ENCODE assay signal across 8 mouse cellular contexts in genomic region chr6:83134951-83135513, GRCm38 (mm10). TPM values are rescaled to one million over a fixed set of nuclear protein-coding genes. Genes with fewer than 3 reads are reported as not detected.
DNase-seq lines count a peak whose midpoint lies in the region; ATAC-seq and TF ChIP-seq lines count a peak whose summit lies in the region.

TSS of gene Rtkn (plus strand) at chr6:83135463.

- peak within 1 kb of the TSS; percentile 61 for H3K4me3 ChIP-seq in lung, embryonic 14.5 days (ENCODE audit: low read depth, low read length)
- H3K4me3 ChIP-seq in embryonic fibroblast, embryonic 13.5 days (ENCODE audit: insufficient read depth, low read length) = peak within 1 kb of the TSS; percentile 56
- H3K4me3 ChIP-seq in hindbrain, embryonic 15.5 days = peak within 1 kb of the TSS; percentile 19
- H3K4me3 ChIP-seq in limb, embryonic 11.5 days (ENCODE audit: low read depth, low read length) = peak within 1 kb of the TSS; percentile 47
- peak within 1 kb of the TSS; percentile 54 for H3K4me3 ChIP-seq in stomach, embryonic 16.5 days (replicated peaks; ENCODE audit: low read length)

- peak within 1 kb of the TSS; percentile 93 for H3K9ac ChIP-seq in lung, embryonic 14.5 days
- peak within 1 kb of the TSS; percentile 31; the same call in 1 of the 2 replicates for H3K9ac ChIP-seq in hindbrain, embryonic 15.5 days
- H3K9ac ChIP-seq in limb, embryonic 11.5 days (ENCODE audit: low read length) = peak within 1 kb of the TSS; percentile 90
- H3K9ac ChIP-seq in stomach, embryonic 16.5 days (ENCODE audit: low read length) = peak within 1 kb of the TSS; percentile 85

- H3K27ac ChIP-seq in lung, embryonic 14.5 days (ENCODE audit: low read depth) = peak within 1 kb of the TSS; percentile 100
- peak within 1 kb of the TSS; percentile 98 for H3K27ac ChIP-seq in embryonic fibroblast, embryonic 13.5 days (ENCODE audit: insufficient read depth, low read length)
- peak within 1 kb of the TSS; percentile 89; the same call in 1 of the 2 replicates for H3K27ac ChIP-seq in hindbrain, embryonic 15.5 days (replicated peaks)
- H3K27ac ChIP-seq in limb, embryonic 11.5 days (replicated peaks; ENCODE audit: low read depth, low read length) = peak within 1 kb of the TSS; percentile 100
- peak within 1 kb of the TSS; percentile 99 for H3K27ac ChIP-seq in stomach, embryonic 16.5 days (ENCODE audit: low read length)

- H3K9me3 ChIP-seq in lung, embryonic 14.5 days (ENCODE audit: low read depth, low read length) = no peaks in the 10 kb centered on the region
- H3K9me3 ChIP-seq in hindbrain, embryonic 15.5 days = no peaks in the 10 kb centered on the region
- H3K9me3 ChIP-seq in limb, embryonic 11.5 days (ENCODE audit: control insufficient read depth, low read length) = no peaks in the 10 kb centered on the region
- no peaks in the 10 kb centered on the region for H3K9me3 ChIP-seq in stomach, embryonic 16.5 days (replicated peaks; ENCODE audit: control insufficient read depth, low read length)

- no peak for ATAC-seq in lung, embryonic 14.5 days (ENCODE audit: insufficient read depth)
- ATAC-seq in hindbrain, embryonic 15.5 days (ENCODE audit: low FRiP score, low read depth) = no peak
- no peak for ATAC-seq in limb, embryonic 11.5 days (ENCODE audit: insufficient number of reproducible peaks, low FRiP score, low TSS enrichment, low read depth)
- no peak for ATAC-seq in stomach, embryonic 16.5 days (ENCODE audit: insufficient read depth, low FRiP score)

- WGBS in lung, embryonic 14.5 days = 58% methylated on average over 7 of the region's 7 CpGs
- WGBS in hindbrain, embryonic 15.5 days = 64% methylated on average over 7 of the region's 7 CpGs
- 59% methylated on average over 7 of the region's 7 CpGs for WGBS in limb, embryonic 11.5 days
- WGBS in stomach, embryonic 16.5 days = 64% methylated on average over 7 of the region's 7 CpGs

- peak within 1 kb of the TSS; percentile 91 for H3K4me2 ChIP-seq in lung, embryonic 14.5 days
- peak within 1 kb of the TSS; percentile 52 for H3K4me2 ChIP-seq in hindbrain, embryonic 15.5 days
- H3K4me2 ChIP-seq in limb, embryonic 11.5 days (ENCODE audit: low read depth, severe bottlenecking) = peak within 1 kb of the TSS; percentile 69
- H3K4me2 ChIP-seq in stomach, embryonic 16.5 days (ENCODE audit: low read depth, low read length) = peak within 1 kb of the TSS; percentile 66

- DNase-seq in lung, embryonic 14.5 days = no peak
- no peak for DNase-seq in lung, postnatal 36 days
- peak; percentile 21 for DNase-seq in limb, embryonic 11.5 days (ENCODE audit: low spot score)
- DNase-seq in cerebellum, postnatal 14 days = no peak
- DNase-seq in urinary bladder, postnatal 4 days (ENCODE audit: low spot score in 2 of 2) = no peak

- TF ChIP-seq CTCF in lung, embryonic 14.5 days (IDR thresholded peaks at IDR 0.05; ENCODE audit: low read depth) = no peak
- TF ChIP-seq CTCF in embryonic fibroblast, embryonic 13.5 days (IDR thresholded peaks at IDR 0.05; ENCODE audit: borderline replicate concordance, insufficient read depth, low read length) = no peak

- peaks cover 23% of the 10 kb centered on the region for H3K4me1 ChIP-seq in lung, embryonic 14.5 days (ENCODE audit: insufficient read depth)
- peaks cover 6% of the 10 kb centered on the region; the same call in 1 of the 2 replicates for H3K4me1 ChIP-seq in embryonic fibroblast, embryonic 13.5 days (ENCODE audit: control insufficient read depth, insufficient read depth, low read length)
- peaks cover 32% of the 10 kb centered on the region for H3K4me1 ChIP-seq in hindbrain, embryonic 15.5 days (replicated peaks)
- H3K4me1 ChIP-seq in limb, embryonic 11.5 days (ENCODE audit: control insufficient read depth, insufficient read depth, low read length) = peaks cover 21% of the 10 kb centered on the region
- H3K4me1 ChIP-seq in stomach, embryonic 16.5 days (ENCODE audit: control insufficient read depth, insufficient read depth, low read length) = peaks cover 35% of the 10 kb centered on the region

- no peaks in the 10 kb centered on the region for H3K27me3 ChIP-seq in lung, embryonic 14.5 days (ENCODE audit: insufficient read depth, low read length)
- H3K27me3 ChIP-seq in hindbrain, embryonic 15.5 days = peaks cover 19% of the 10 kb centered on the region
- H3K27me3 ChIP-seq in limb, embryonic 11.5 days (ENCODE audit: control insufficient read depth, insufficient read depth, low read length) = no peaks in the 10 kb centered on the region
- H3K27me3 ChIP-seq in stomach, embryonic 16.5 days (ENCODE audit: control insufficient read depth, insufficient read depth, low read length) = no peaks in the 10 kb centered on the region

- peaks cover 3% of the 10 kb centered on the region; the same call in 1 of the 2 replicates for H3K36me3 ChIP-seq in lung, embryonic 14.5 days (ENCODE audit: insufficient read depth)
- H3K36me3 ChIP-seq in hindbrain, embryonic 15.5 days = no peaks in the 10 kb centered on the region
- H3K36me3 ChIP-seq in limb, embryonic 11.5 days (ENCODE audit: control insufficient read depth, insufficient read depth, low read length) = no peaks in the 10 kb centered on the region
- no peaks in the 10 kb centered on the region for H3K36me3 ChIP-seq in stomach, embryonic 16.5 days (ENCODE audit: control insufficient read depth, insufficient read depth, low read length)

- TF ChIP-seq POLR2A in embryonic fibroblast, embryonic 13.5 days (IDR thresholded peaks at IDR 0.05; ENCODE audit: low read depth, low read length) = 0 out of 2 replicates have a peak, but pooled peaks have one; percentile 2

RNA-seq across cellular contexts. Expression of gene Rtkn, which starts in this region (rescaled TPM):
- 22.7 and 26.7 TPM in 2 replicates for polyA plus RNA-seq in lung, embryonic 14.5 days (2014; fragmentation: Nextera tagmentation; extraction: Ambion mirVana)
- 13.4 and 15.4 TPM in 2 replicates for polyA plus RNA-seq in embryonic fibroblast, embryonic 13.5 days (2011; ENCODE audit: insufficient read length, low read depth, missing spikeins)
- polyA plus RNA-seq in hindbrain, embryonic 15.5 days (2015; fragmentation: Nextera tagmentation; extraction: Ambion mirVana) = 14.9 and 17.8 TPM in 2 replicates
- 29.2 and 30.5 TPM in 2 replicates for polyA plus RNA-seq in limb, embryonic 11.5 days (2014; fragmentation: Nextera tagmentation; extraction: Ambion mirVana)
- 39.7 and 42.8 TPM in 2 replicates for polyA plus RNA-seq in stomach, embryonic 16.5 days (2015; fragmentation: Nextera tagmentation; extraction: Ambion mirVana)

Comparison
In these comparisons a context has a peak if more than half of its experiments do, and no peak if none do; other contexts are left out.
1. H3K9ac ChIP-seq: peak in every context shown above with its lines; median percentile 93 in lung, embryonic 14.5 days; 90 in limb, embryonic 11.5 days; 85 in stomach, embryonic 16.5 days; 31 in hindbrain, embryonic 15.5 days.